Mouse (Mus musculus) retina, postnatal 7 days (tissue): ENCODE results near the gene Cog4.
"Not testable (repeated sequence)": the region's sequence is repeated elsewhere in the genome, so short reads cannot be mapped to it uniquely, and the experiment has no call there.

Source experiments
- DNase-seq: peaks from one replicate; pipeline ENCODE4 v3.0.0-alpha.2; 2012; ENCODE audit warnings: low read depth, low spot score

The Cog4 gene

GRCm38 (mm10) chr8:110888860-110889259, 42.5 kb downstream of the Cog4 start:
- DNase-seq, result no peak

- no peak for DNase-seq
Observed at GRCm38 (mm10) chr8:110889904-110890470, 43.6 kb downstream of the Cog4 start.

GRCm38 (mm10) chr8:110892040-110892439, 45.6 kb downstream of the Cog4 start:
- DNase-seq, result no peak

GRCm38 (mm10) chr8:110892913-110893312, 46.5 kb downstream of the Cog4 start:
- no peak for DNase-seq

- DNase-seq, result no peak
Observed at GRCm38 (mm10) chr8:110894851-110895250, 48.5 kb downstream of the Cog4 start.

GRCm38 (mm10) chr8:110895254-110895653, 48.9 kb downstream of the Cog4 start:
- DNase-seq, result no peak

GRCm38 (mm10) chr8:110895812-110896211, 49.4 kb downstream of the Cog4 start:
- DNase-seq, result no peak

GRCm38 (mm10) chr8:110897495-110897894, 51.1 kb downstream of the Cog4 start:
- no peak for DNase-seq

GRCm38 (mm10) chr8:110901056-110901455, 54.7 kb downstream of the Cog4 start:
- no peak for DNase-seq

- peak; percentile 38 for DNase-seq
Observed at GRCm38 (mm10) chr8:110901839-110902578, 55.6 kb downstream of the Cog4 start, which contains the start of gene Fuk. Fuk (minus strand) TSS chr8:110902488.

GRCm38 (mm10) chr8:110902579-110902965, 56.2 kb downstream of the Cog4 start:
- DNase-seq, result no peak

- no peak for DNase-seq
Observed at GRCm38 (mm10) chr8:110905404-110905803, 59.0 kb downstream of the Cog4 start.

- DNase-seq, result no peak
Observed at GRCm38 (mm10) chr8:110906682-110907081, 60.3 kb downstream of the Cog4 start.

GRCm38 (mm10) chr8:110909850-110910249, 63.5 kb downstream of the Cog4 start:
- not testable (repeated sequence) for DNase-seq

- DNase-seq, result no peak
Observed at GRCm38 (mm10) chr8:110911576-110912570, 65.5 kb downstream of the Cog4 start.

GRCm38 (mm10) chr8:110917415-110917814, 71.0 kb downstream of the Cog4 start:
- DNase-seq, result no peak

GRCm38 (mm10) chr8:110918027-110918426, 71.6 kb downstream of the Cog4 start:
- no peak for DNase-seq

- DNase-seq, result no peak
Observed at GRCm38 (mm10) chr8:110918460-110918859, 72.1 kb downstream of the Cog4 start.

- peak; percentile 86 for DNase-seq
Observed at GRCm38 (mm10) chr8:110919341-110920031, 73.1 kb downstream of the Cog4 start, which contains the start of gene St3gal2. St3gal2 (plus strand) TSS chr8:110919922.

- no peak for DNase-seq
Observed at GRCm38 (mm10) chr8:110920032-110920772, 73.8 kb downstream of the Cog4 start.
